Mouse (Mus musculus) heart, embryonic 10.5 days (tissue): ENCODE data around the gene Alox12e. TPM values are rescaled to one million over a fixed set of nuclear protein-coding genes. Genes with fewer than 3 reads are reported as not detected.
"Not testable (repeated sequence)": the region's sequence is repeated elsewhere in the genome, so short reads cannot be mapped to it uniquely, and the experiment has no call there.

Experiments
- DNase-seq: peaks from one replicate; pipeline ENCODE4 v3.0.0-alpha.2; 2017; ENCODE audit warnings: low spot score
- H3K27ac ChIP-seq: fragments of 300-500 bp; sonication (generic); 2 replicates; pipeline ENCODE4 v1.5.1; 2016; ENCODE audit warnings: mild to moderate bottlenecking
- H3K27me3 ChIP-seq: fragments of 300-500 bp; sonication (generic); 2 replicates; pipeline ENCODE4 v1.6.1; 2016; ENCODE audit warnings: mild to moderate bottlenecking; ENCODE audit not compliant: poor library complexity, insufficient read depth, severe bottlenecking
- H3K36me3 ChIP-seq: fragments of 300-500 bp; sonication (generic); 2 replicates; pipeline ENCODE4 v1.6.1; 2016; ENCODE audit warnings: mild to moderate bottlenecking, moderate library complexity
- H3K4me1 ChIP-seq: fragments of 300-500 bp; sonication (generic); 2 replicates; pipeline ENCODE4 v1.6.1; 2016; ENCODE audit warnings: mild to moderate bottlenecking
- H3K4me3 ChIP-seq: fragments of 300-500 bp; sonication (generic); 2 replicates; pipeline ENCODE4 v1.5.1; 2016; ENCODE audit warnings: mild to moderate bottlenecking, moderate library complexity
- H3K9me3 ChIP-seq: fragments of 300-500 bp; sonication (generic); 2 replicates; pipeline ENCODE4 v1.6.1; 2016; ENCODE audit warnings: mild to moderate bottlenecking, moderate library complexity
- WGBS: fragments of 180-500 bp; shearing (Covaris S2); methylation state at CpG from one replicate; pipeline ENCODE4 v1.1.7; 2016; 5-methylcytosine and 5-hydroxymethylcytosine counted together
- polyA plus RNA-seq: library from polyadenylated mRNA; unstranded; fragments of >200 nt; fragmentation: Nextera tagmentation; extraction: Ambion mirVana; gene quantifications from 2 replicates; pipeline ENCODE4 v1.2.1, GENCODE M21; 2016

Alox12e gene
- polyA plus RNA-seq, result not detected in 2 replicates

- peaks cover 73% of the 10 kb centered on the region for H3K27me3 ChIP-seq
- no peaks in the 10 kb centered on the region for H3K9me3 ChIP-seq
- 28% methylated on average over 7 of the region's 7 CpGs for WGBS
Observed at GRCm38 (mm10) chr11:70322528-70322927, at the start of gene Alox12e. Gene Alox12e (minus strand): TSS chr11:70322628.

GRCm38 (mm10) chr11:70368626-70369025, 46.2 kb upstream of the Alox12e start:
- not testable (repeated sequence) for DNase-seq, H3K9me3 ChIP-seq, H3K27ac ChIP-seq, H3K4me1 ChIP-seq, H3K4me3 ChIP-seq, H3K36me3 ChIP-seq, H3K27me3 ChIP-seq
- WGBS, result 61% methylated on average over 2 of the region's 2 CpGs

More at GRCm38 (mm10) chr11:70322528-70322927, at the start of gene Alox12e:
- H3K36me3 ChIP-seq, result no peaks in the 10 kb centered on the region
- no peak within 1 kb of the TSS for H3K27ac ChIP-seq
- DNase-seq, result no peak
- peak within 1 kb of the TSS; percentile 27 for H3K4me3 ChIP-seq
- 0 out of 2 replicates have a peak, but pooled peaks cover 8% of the 10 kb centered on the region for H3K4me1 ChIP-seq

GRCm38 (mm10) chr11:70367701-70368100, 45.3 kb upstream of the Alox12e start:
- not testable (repeated sequence) for H3K27ac ChIP-seq, H3K9me3 ChIP-seq, H3K4me1 ChIP-seq, H3K36me3 ChIP-seq, H3K27me3 ChIP-seq, H3K4me3 ChIP-seq, DNase-seq
- WGBS, result 87% methylated on average over 6 of the region's 6 CpGs

- H3K27me3 ChIP-seq, result peaks cover 67% of the 10 kb centered on the region
- no peak for DNase-seq
- under 1% methylated on average over 19 of the region's 19 CpGs for WGBS
- no peaks in the 10 kb centered on the region for H3K9me3 ChIP-seq
- H3K27ac ChIP-seq, result no peak within 1 kb of the TSS
- peak within 1 kb of the TSS; percentile 58 for H3K4me3 ChIP-seq
- H3K4me1 ChIP-seq, result peaks cover 11% of the 10 kb centered on the region; the same call in 1 of the 2 replicates
- no peaks in the 10 kb centered on the region for H3K36me3 ChIP-seq
Observed at GRCm38 (mm10) chr11:70351868-70352267, 29.4 kb upstream of the Alox12e start, which contains the start of gene Alox15. Gene Alox15 (minus strand): TSS chr11:70352031.

- no peak overlapping the region for H3K4me3 ChIP-seq
- H3K4me1 ChIP-seq, result peaks cover 11% of the 10 kb centered on the region; the same call in 1 of the 2 replicates
- no peaks in the 10 kb centered on the region for H3K36me3 ChIP-seq
- H3K27ac ChIP-seq, result no peak overlapping the region
- no peaks in the 10 kb centered on the region for H3K9me3 ChIP-seq
- H3K27me3 ChIP-seq, result peaks cover 66% of the 10 kb centered on the region
- peak; percentile 41 for DNase-seq
- 81% methylated on average over 9 of the region's 9 CpGs for WGBS
Observed at GRCm38 (mm10) chr11:70348630-70349029, 26.2 kb upstream of the Alox12e start.

- Histone ChIP-seq H3K27ac (no peak overlapping the region), H3K36me3 (no peaks in the 10 kb centered on the region), H3K27me3 (peaks cover 58% of the 10 kb centered on the region), H3K9me3 (no peaks in the 10 kb centered on the region), H3K4me1 (peaks cover 11% of the 10 kb centered on the region; the same call in 1 of the 2 replicates), H3K4me3 (no peak overlapping the region)
- peak; percentile 59 for DNase-seq
- 75% methylated on average over 10 of the region's 10 CpGs for WGBS
Observed at GRCm38 (mm10) chr11:70347861-70348260, 25.4 kb upstream of the Alox12e start.

GRCm38 (mm10) chr11:70345546-70345945, 23.1 kb upstream of the Alox12e start:
- Histone ChIP-seq H3K27ac (no peak overlapping the region), H3K4me3 (no peak overlapping the region), H3K4me1 (no peaks in the 10 kb centered on the region), H3K36me3 (no peaks in the 10 kb centered on the region), H3K9me3 (no peaks in the 10 kb centered on the region), H3K27me3 (peaks cover 35% of the 10 kb centered on the region)
- WGBS, result 88% methylated on average over 8 of the region's 8 CpGs
- DNase-seq, result peak; percentile 70

GRCm38 (mm10) chr11:70345061-70345460, 22.6 kb upstream of the Alox12e start:
- H3K4me3 ChIP-seq, result no peak overlapping the region
- H3K4me1 ChIP-seq, result no peaks in the 10 kb centered on the region
- no peaks in the 10 kb centered on the region for H3K9me3 ChIP-seq
- no peaks in the 10 kb centered on the region for H3K36me3 ChIP-seq
- DNase-seq, result peak; percentile 68
- 62% methylated on average over 10 of the region's 10 CpGs for WGBS
- peaks cover 30% of the 10 kb centered on the region for H3K27me3 ChIP-seq
- no peak overlapping the region for H3K27ac ChIP-seq

GRCm38 (mm10) chr11:70339481-70339880, 17.1 kb upstream of the Alox12e start:
- 23% methylated on average over 7 of the region's 7 CpGs for WGBS
- peak; percentile 50 for DNase-seq
- no peaks in the 10 kb centered on the region for H3K36me3 ChIP-seq
- no peak overlapping the region for H3K4me3 ChIP-seq
- no peaks in the 10 kb centered on the region for H3K27me3 ChIP-seq
- no peaks in the 10 kb centered on the region for H3K9me3 ChIP-seq
- H3K27ac ChIP-seq, result no peak overlapping the region
- no peaks in the 10 kb centered on the region for H3K4me1 ChIP-seq

GRCm38 (mm10) chr11:70334477-70334876, 12.0 kb upstream of the Alox12e start:
- Histone ChIP-seq H3K9me3 (no peaks in the 10 kb centered on the region), H3K4me3 (no peak overlapping the region), H3K4me1 (no peaks in the 10 kb centered on the region), H3K27ac (no peak overlapping the region), H3K36me3 (no peaks in the 10 kb centered on the region), H3K27me3 (no peaks in the 10 kb centered on the region; the same call in none of the 2 replicates)
- no peak for DNase-seq
- WGBS, result 28% methylated on average over 4 of the region's 4 CpGs

GRCm38 (mm10) chr11:70324726-70325125, 2.3 kb upstream of the Alox12e start:
- WGBS, result 80% methylated on average over 8 of the region's 8 CpGs
- Histone ChIP-seq H3K9me3 (no peaks in the 10 kb centered on the region), H3K36me3 (no peaks in the 10 kb centered on the region), H3K27ac (no peak overlapping the region), H3K27me3 (peaks cover 56% of the 10 kb centered on the region), H3K4me1 (0 out of 2 replicates have a peak, but pooled peaks cover 8% of the 10 kb centered on the region), H3K4me3 (no peak overlapping the region)
- no peak for DNase-seq

- WGBS, result 6% methylated on average over 15 of the region's 15 CpGs
- Histone ChIP-seq H3K36me3 (no peaks in the 10 kb centered on the region), H3K4me1 (0 out of 2 replicates have a peak, but pooled peaks cover 8% of the 10 kb centered on the region), H3K4me3 (peak overlapping the region; percentile 27), H3K9me3 (no peaks in the 10 kb centered on the region), H3K27ac (no peak overlapping the region), H3K27me3 (peaks cover 77% of the 10 kb centered on the region)
- DNase-seq, result peak; percentile 81
Observed at GRCm38 (mm10) chr11:70321664-70322063, 764 bp downstream of the Alox12e start.

- Histone ChIP-seq H3K27ac (no peak overlapping the region), H3K4me3 (no peak overlapping the region), H3K36me3 (no peaks in the 10 kb centered on the region), H3K27me3 (peaks cover 77% of the 10 kb centered on the region), H3K9me3 (no peaks in the 10 kb centered on the region), H3K4me1 (0 out of 2 replicates have a peak, but pooled peaks cover 8% of the 10 kb centered on the region)
- DNase-seq, result no peak
- WGBS, result 75% methylated on average over 12 of the region's 12 CpGs
Observed at GRCm38 (mm10) chr11:70319614-70320013, 2.8 kb downstream of the Alox12e start.

GRCm38 (mm10) chr11:70313833-70314232, 8.6 kb downstream of the Alox12e start:
- Histone ChIP-seq H3K27ac (no peak overlapping the region), H3K36me3 (no peaks in the 10 kb centered on the region), H3K27me3 (peaks cover 21% of the 10 kb centered on the region), H3K9me3 (no peaks in the 10 kb centered on the region), H3K4me1 (no peaks in the 10 kb centered on the region), H3K4me3 (no peak overlapping the region)
- no peak for DNase-seq
- 30% methylated on average over 7 of the region's 7 CpGs for WGBS
